Mouse (Mus musculus): ENCODE measurements around the gene Olfr814. TPM values are rescaled to one million over a fixed set of nuclear protein-coding genes. Genes with fewer than 3 reads are reported as not detected.
"Not testable (repeated sequence)": the region's sequence is repeated elsewhere in the genome, so short reads cannot be mapped to it uniquely, and the experiment has no call there.

Olfr814 gene
- not detected for total RNA-seq (2021)
- long read RNA-seq, experiment 1: 0 reads
- long read RNA-seq, experiment 2: 0 reads

DNA sequence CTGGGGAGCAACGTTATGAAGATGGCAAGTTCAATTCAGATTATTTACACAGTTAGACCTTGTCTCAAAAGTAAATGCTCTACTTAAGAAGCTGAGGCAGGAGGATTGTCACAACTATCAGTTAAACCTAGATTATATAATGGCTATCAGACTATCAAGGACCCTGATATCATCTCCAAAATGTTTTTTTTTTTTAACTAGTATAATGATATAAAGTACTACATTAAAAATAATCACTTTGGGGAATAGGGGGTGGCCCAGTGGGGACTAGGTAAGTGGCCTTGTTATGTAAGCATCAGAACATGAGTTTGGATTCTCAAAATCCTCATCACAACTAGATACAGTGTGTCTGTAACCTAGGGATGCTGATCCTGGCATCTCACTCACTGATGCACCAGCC, at the start of gene Olfr814:
Gene Olfr814, minus strand, starts transcription at position 101 of the 400 bp plus-strand sequence.
- intact Hi-C loops (cut with DNase I); DNase-seq: not testable (repeated sequence)

DNA sequence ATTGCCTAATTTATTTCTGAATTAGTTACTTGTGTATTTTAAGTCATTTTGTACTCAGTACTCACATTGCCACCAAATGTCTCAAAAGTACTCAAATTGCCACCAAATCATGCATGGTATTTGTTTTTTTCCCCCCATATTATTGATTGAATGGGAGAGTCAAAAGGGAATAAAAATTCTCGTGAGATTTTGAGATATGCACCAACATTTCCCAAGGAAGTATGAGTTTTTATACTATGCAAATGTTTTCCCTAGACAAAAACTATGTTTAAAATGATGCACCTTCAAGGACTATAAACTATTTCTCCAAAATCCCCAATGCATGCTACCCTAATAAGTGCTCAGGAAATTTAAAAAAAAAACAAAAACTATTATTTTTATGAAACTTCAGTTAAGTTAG, 35.8 kb upstream of the Olfr814 start, which contains the start of gene Olfr816:
Gene Olfr816, minus strand, starts transcription at position 101 of the 400 bp plus-strand sequence.
- DNase-seq: no peak
- intact Hi-C loops (cut with DNase I): no loop called here

DNA sequence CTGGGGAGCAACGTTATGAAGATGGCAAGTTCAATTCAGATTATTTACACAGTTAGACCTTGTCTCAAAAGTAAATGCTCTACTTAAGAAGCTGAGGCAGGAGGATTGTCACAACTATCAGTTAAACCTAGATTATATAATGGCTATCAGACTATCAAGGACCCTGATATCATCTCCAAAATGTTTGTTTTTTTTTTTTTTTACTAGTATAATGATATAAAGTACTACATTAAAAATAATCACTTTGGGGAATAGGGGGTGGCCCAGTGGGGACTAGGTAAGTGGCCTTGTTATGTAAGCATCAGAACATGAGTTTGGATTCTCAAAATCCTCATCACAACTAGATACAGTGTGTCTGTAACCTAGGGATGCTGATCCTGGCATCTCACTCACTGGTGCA, 26.1 kb upstream of the Olfr814 start, which contains the start of gene Olfr815:
Gene Olfr815, minus strand, starts transcription at position 101 of the 400 bp plus-strand sequence.
- intact Hi-C loops (cut with DNase I); DNase-seq: not testable (repeated sequence)

DNA sequence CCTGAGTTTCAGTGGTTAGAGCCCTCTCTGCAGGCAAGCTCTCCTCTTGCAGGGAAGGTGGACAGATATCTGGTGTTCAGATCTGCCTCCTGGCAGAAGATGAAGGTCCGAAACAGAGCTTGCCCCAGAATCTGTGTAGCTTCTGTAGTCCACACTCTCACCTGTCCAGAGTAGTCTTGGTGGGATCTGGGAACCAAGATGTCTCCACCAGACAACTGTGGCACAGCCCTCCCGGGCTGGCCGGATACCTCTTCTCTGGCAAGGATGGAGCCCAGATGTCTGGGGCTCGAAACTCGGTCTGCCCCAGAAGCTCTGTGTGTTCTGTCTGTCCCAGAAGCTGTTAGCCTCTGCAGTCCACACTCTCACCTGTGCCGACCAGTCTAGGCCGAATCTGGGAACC, 6.3 kb upstream of the Olfr814 start:
- no peak for DNase-seq
- intact Hi-C loops (cut with DNase I): no loop called here

DNA sequence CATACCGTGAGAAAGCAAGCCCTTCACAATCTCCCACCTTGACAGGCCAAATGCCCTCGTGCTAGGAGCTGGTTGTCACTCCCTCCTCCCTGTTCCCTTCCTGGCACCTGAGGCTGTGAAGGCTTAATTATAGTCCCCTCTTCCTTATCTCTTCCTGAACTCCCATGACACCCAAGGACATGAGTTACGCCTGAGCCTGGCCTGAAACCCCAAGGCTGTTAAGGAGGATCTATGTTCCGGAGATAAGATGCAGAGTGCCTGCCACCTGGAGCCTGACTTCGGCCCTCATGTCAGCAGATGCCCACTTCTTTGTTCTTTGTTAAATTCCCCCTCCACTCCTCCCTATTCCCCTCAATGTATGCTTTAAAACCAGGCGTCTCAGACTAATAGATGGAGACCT, 5.8 kb upstream of the Olfr814 start:
- intact Hi-C loops (cut with DNase I): not testable (repeated sequence)

DNA sequence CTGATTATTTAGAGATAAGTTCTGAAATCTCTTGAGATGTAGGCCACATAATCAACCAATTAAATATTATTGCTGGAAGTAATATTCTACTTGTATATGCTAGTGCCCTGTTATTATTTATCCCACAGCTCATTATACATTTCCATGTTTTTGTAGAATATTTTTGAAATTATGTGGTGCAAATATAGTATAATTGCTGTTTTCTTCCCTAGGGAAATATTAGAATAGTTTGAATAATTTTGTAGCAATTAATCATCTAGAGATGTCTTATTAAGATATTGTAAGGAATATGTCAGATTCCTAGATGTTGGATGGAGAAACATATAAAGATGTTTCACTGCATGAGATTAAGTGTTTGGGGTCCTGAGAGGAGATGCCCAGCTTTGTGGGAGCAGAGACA, 24.6 kb downstream of the Olfr814 start, which contains the start of gene Olfr813:
Gene Olfr813, plus strand, starts transcription at position 301 of the 400 bp plus-strand sequence.
- intact Hi-C loops (cut with DNase I): no loop called here
- no peak for DNase-seq

More for the DNA sequence above, 5.8 kb upstream of the Olfr814 start:
- not testable (repeated sequence) for DNase-seq

DNA sequence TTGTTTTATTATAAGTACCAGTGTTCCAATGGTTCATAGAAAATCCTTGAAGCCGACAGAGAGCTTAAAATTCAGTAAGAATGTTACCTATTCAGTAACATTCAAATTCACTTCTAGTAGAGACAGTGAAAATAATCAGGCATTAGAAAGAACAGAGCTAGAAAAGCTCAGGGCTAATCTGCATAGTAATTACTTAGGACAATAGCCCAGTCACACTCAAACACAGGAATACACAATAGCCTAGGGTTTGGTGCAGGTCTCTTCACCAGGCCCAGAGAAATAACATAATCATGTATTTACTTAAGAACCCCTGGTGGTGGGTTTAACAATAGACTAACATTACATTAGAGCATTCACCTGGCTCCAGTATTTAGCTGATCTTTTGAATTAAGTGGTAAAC, 32.3 kb downstream of the Olfr814 start:
- intact Hi-C loops (cut with DNase I): no loop called here
- DNase-seq: no peak

DNA sequence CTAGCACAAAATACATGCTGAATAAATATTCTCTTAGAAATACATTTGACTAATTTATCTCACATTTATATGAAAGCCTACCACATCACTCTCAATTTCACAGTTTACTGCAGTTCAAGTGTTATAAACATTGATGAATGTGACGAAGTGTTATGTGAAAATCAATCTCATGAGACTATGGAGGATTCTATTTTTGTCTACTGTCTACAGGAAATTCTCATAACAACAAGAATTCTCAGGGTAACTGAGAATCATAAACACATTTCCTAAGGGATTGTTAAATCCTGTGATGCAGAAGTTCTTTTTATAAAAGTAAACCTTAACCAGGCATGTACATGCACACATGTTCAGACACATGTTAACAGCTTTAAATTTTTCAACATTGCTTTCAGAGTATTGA, 33.7 kb downstream of the Olfr814 start, which contains the start of gene Olfr812:
Gene Olfr812, minus strand, starts transcription at position 101 of the 400 bp plus-strand sequence.
- intact Hi-C loops (cut with DNase I): no loop called here
- DNase-seq: no peak

Other genes starting within 250 kb of the Olfr814 start
- gene Olfr799, start 242.4 kb downstream of the Olfr814 start, total RNA-seq (2021): not detected
- gene Olfr800, start 222.2 kb downstream of the Olfr814 start, total RNA-seq (2021): not detected
- gene Olfr801, start 206.0 kb downstream of the Olfr814 start, total RNA-seq (2021): not detected
- not detected for gene Olfr802, start 191.7 kb downstream of the Olfr814 start, total RNA-seq (2021)
- gene Olfr803, start 185.6 kb downstream of the Olfr814 start, total RNA-seq (2021): not detected
- not detected for gene Olfr804, start 176.6 kb downstream of the Olfr814 start, total RNA-seq (2021)
- not detected for gene Olfr805, start 150.5 kb downstream of the Olfr814 start, total RNA-seq (2021)
- gene Olfr806, start 137.9 kb downstream of the Olfr814 start, total RNA-seq (2021): not detected
- not detected for gene Olfr807, start 122.1 kb downstream of the Olfr814 start, total RNA-seq (2021)
- not detected for gene Olfr808, start 114.4 kb downstream of the Olfr814 start, total RNA-seq (2021)
- gene Olfr809, start 105.2 kb downstream of the Olfr814 start, total RNA-seq (2021): not detected
- not detected for gene Olfr810, start 84.9 kb downstream of the Olfr814 start, total RNA-seq (2021)
- not detected for gene Olfr811, start 75.5 kb downstream of the Olfr814 start, total RNA-seq (2021)
- gene Olfr812, start 33.8 kb downstream of the Olfr814 start, total RNA-seq (2021): not detected
- gene Olfr813, start 24.5 kb downstream of the Olfr814 start, total RNA-seq (2021): not detected
- not detected for gene Olfr815, start 26.0 kb upstream of the Olfr814 start, total RNA-seq (2021)
- gene Olfr816, start 35.7 kb upstream of the Olfr814 start, total RNA-seq (2021): not detected
- gene Olfr818, start 69.2 kb upstream of the Olfr814 start, total RNA-seq (2021): not detected
- not detected for gene Olfr819, start 87.4 kb upstream of the Olfr814 start, total RNA-seq (2021)
- gene Olfr247, start 96.3 kb upstream of the Olfr814 start, total RNA-seq (2021): not detected
- not detected for gene Gm10310, start 105.2 kb upstream of the Olfr814 start, total RNA-seq (2021)
- gene Olfr820, start 132.8 kb upstream of the Olfr814 start, total RNA-seq (2021): not detected
- not detected for gene Olfr821, start 150.5 kb upstream of the Olfr814 start, total RNA-seq (2021)
- gene Olfr822, start 191.4 kb upstream of the Olfr814 start, total RNA-seq (2021): not detected
- gene Olfr823, start 235.5 kb upstream of the Olfr814 start, total RNA-seq (2021): not detected

All from gastrocnemius, postnatal 36 days (tissue).